Mouse (Mus musculus) C2C12 (cell line): ENCODE measurements around the gene Hnrnpa1.

ENCODE experiments used
- CEBPB ChIP-seq: IDR thresholded peaks from one replicate; pipeline ENCODE4 v1.6.1; 2011; ENCODE audit warnings: low read depth, mild to moderate bottlenecking, control low read depth, moderate library complexity
- CTCF ChIP-seq: IDR thresholded peaks from one replicate; pipeline ENCODE4 v1.5.1; 2011; ENCODE audit not compliant: control insufficient read depth, insufficient read depth, insufficient read length
- FOSL1 ChIP-seq: IDR thresholded peaks from one replicate; pipeline ENCODE4 v1.8.0; 2011; ENCODE audit warnings: mild to moderate bottlenecking, low read length; ENCODE audit not compliant: poor library complexity, insufficient read depth, severe bottlenecking
- MAX ChIP-seq: IDR thresholded peaks from one replicate; pipeline ENCODE4 v1.6.1; 2011; ENCODE audit warnings: mild to moderate bottlenecking, control low read depth
- MYOD1 ChIP-seq: IDR thresholded peaks from one replicate; pipeline ENCODE4 v1.6.1; 2011; ENCODE audit warnings: low read depth; ENCODE audit not compliant: control insufficient read depth, insufficient read length
- MYOG ChIP-seq: IDR thresholded peaks from one replicate; pipeline ENCODE4 v1.6.1; 2011; ENCODE audit not compliant: control insufficient read depth, insufficient read length; ENCODE audit errors: extremely low read depth
- USF1 ChIP-seq: IDR thresholded peaks from one replicate; pipeline ENCODE4 v1.6.1; 2011; ENCODE audit warnings: low read depth, mild to moderate bottlenecking, control low read depth, moderate library complexity

GRCm38 (mm10) chr15:103294649-103295048, 54.4 kb downstream of the Hnrnpa1 start:
- TF ChIP-seq USF1, result no peak
- TF ChIP-seq CTCF, result no peak
- TF ChIP-seq MYOD1, result no peak
- TF ChIP-seq CEBPB, result no peak
- TF ChIP-seq MYOG, result no peak
- no peak for TF ChIP-seq FOSL1
- TF ChIP-seq MAX, result no peak
